Mouse (Mus musculus): ENCODE data around the gene Slc25a45.

Slc25a45 gene

GRCm38 (mm10) chr19:5840086-5840889 is 37.3 kb upstream of the Slc25a45 start:
- in situ Hi-C loops (cut with MboI; ENCODE audit: unreplicated experiment in 2 of 2) = no loop called here

GRCm38 (mm10) chr19:5840890-5841388 is 36.7 kb upstream of the Slc25a45 start:
- in situ Hi-C loops (cut with MboI; ENCODE audit: unreplicated experiment in 2 of 2) = no loop called here

GRCm38 (mm10) chr19:5841389-5841946 is 36.1 kb upstream of the Slc25a45 start:
- in situ Hi-C loops (cut with MboI; ENCODE audit: unreplicated experiment in 2 of 2) = no loop called here

GRCm38 (mm10) chr19:5841999-5842784 is 35.4 kb upstream of the Slc25a45 start:
- in situ Hi-C loops (cut with MboI; ENCODE audit: unreplicated experiment in 2 of 2) = no loop called here

GRCm38 (mm10) chr19:5842785-5843730 is 34.5 kb upstream of the Slc25a45 start:
- in situ Hi-C loops (cut with MboI; ENCODE audit: unreplicated experiment in 2 of 2) = no loop called here

- in situ Hi-C loops (cut with MboI; ENCODE audit: unreplicated experiment in 2 of 2) = no loop called here
Observed at GRCm38 (mm10) chr19:5843781-5844691, 33.6 kb upstream of the Slc25a45 start.

GRCm38 (mm10) chr19:5844831-5845318 is 32.7 kb upstream of the Slc25a45 start:
- in situ Hi-C loops (cut with MboI; ENCODE audit: unreplicated experiment in 2 of 2) = no loop called here

- in situ Hi-C loops (cut with MboI; ENCODE audit: unreplicated experiment in 2 of 2) = no loop called here
Observed at GRCm38 (mm10) chr19:5845319-5846135, 32.1 kb upstream of the Slc25a45 start.

- in situ Hi-C loops (cut with MboI; ENCODE audit: unreplicated experiment in 2 of 2) = no loop called here
Observed at GRCm38 (mm10) chr19:5846154-5846553, 31.5 kb upstream of the Slc25a45 start.

- in situ Hi-C loops (cut with MboI; ENCODE audit: unreplicated experiment in 2 of 2) = no loop called here
Observed at GRCm38 (mm10) chr19:5846557-5847305, 30.9 kb upstream of the Slc25a45 start.

- in situ Hi-C loops (cut with MboI; ENCODE audit: unreplicated experiment in 2 of 2) = no loop called here
Observed at GRCm38 (mm10) chr19:5847306-5847796, 30.3 kb upstream of the Slc25a45 start.

- in situ Hi-C loops (cut with MboI; ENCODE audit: unreplicated experiment in 2 of 2) = no loop called here
Observed at GRCm38 (mm10) chr19:5848032-5848825, 29.4 kb upstream of the Slc25a45 start.

GRCm38 (mm10) chr19:5848826-5849672 is 28.6 kb upstream of the Slc25a45 start:
- in situ Hi-C loops (cut with MboI; ENCODE audit: unreplicated experiment in 2 of 2) = no loop called here

- in situ Hi-C loops (cut with MboI; ENCODE audit: unreplicated experiment in 2 of 2) = loop anchor here (5.0 kb wide), 2 partner anchors 37 to 58 kb away; no protein-coding TSS in a partner anchor
Observed at GRCm38 (mm10) chr19:5849843-5850527, 27.6 kb upstream of the Slc25a45 start.

- in situ Hi-C loops (cut with MboI; ENCODE audit: unreplicated experiment in 2 of 2) = loop anchor here (5.0 kb wide), 2 partner anchors 36 to 59 kb away; no protein-coding TSS in a partner anchor
Observed at GRCm38 (mm10) chr19:5850860-5851259, 26.7 kb upstream of the Slc25a45 start.
